Mouse (Mus musculus) ovary, adult 18-20 months (tissue): ENCODE measurements around the gene Mindy3.

ENCODE experiments used
- DNase-seq: peaks from one replicate; pipeline ENCODE4 v3.0.0; 2022; ENCODE audit warnings: low spot score, mixed read lengths

Gene Mindy3

DNA sequence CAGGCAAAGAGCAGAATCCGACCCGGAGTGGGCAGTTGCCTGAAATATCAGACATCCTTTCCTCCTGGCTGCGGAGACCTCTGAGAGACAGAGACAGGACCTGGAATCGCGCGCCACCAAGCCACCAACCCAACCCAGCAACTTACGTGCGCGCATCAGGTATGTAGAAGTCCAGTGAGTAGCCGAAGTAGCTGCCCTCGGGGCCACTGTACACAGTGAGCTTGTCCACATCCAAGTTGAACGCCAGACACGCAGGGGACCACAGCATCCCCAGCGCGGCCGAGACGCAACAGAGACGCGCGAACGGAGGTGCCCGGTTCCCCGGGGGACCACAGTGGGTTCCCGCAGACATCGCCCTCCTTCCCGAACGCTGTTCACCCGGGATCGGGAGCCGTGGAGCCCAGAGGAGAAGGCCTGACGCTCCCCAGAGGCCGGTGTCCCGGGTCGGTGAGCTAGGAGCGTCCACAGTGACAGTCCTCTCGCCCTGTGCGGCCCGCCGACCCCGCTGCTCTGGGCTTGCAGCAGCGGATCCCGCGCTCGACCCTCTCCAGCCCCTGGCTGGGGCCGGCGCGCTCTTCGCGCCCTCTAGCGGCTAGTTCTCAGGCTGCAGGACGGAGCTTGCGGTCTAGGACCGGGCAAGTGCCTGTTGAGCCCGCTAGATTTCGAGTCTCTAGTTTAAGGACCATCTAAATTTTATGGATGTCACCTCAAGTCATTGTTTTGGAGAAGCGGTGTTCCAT lies 117.7 kb downstream of the Mindy3 start, which contains the start of gene Itga8:
Itga8 (minus strand) TSS at position 492 of the 740 bp plus-strand sequence.
- peak; percentile 34 for DNase-seq

DNA sequence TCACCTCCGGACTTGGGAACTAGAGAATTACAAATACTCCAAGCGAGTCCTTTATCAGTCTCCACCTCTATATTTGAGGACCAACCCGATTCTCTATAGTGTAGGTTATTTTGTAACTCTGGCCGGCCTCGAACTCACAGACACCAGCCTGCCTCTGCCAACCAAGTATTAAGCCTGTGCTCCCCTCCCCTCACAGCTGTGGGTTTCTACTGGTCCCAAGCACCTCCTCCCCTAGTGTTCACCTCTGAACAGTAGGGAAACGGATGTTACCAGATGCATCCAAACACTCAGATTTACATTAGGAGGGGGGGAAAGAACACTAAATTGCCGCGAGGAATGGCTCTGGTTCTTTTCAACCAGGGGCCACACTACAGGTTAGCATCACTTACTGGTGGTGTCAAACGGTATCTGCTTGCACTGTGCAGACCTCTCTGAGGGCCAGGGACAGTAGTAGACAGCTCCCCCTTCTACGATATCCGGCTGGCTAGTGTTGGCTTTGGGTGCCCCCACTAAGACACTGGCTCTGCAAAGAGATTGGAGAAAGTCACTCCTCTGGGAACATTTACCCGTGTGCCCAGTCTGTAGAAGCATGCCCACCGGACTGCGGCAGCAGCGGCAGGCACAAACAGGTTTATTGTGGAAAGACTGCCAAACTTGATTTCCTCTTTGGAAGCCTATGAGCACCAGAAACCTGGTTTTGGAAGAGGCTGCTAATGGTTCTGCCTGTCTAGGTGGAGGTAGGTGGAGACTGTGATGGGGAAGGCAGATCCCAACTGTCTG lies 118.6 kb downstream of the Mindy3 start:
- no peak for DNase-seq

DNA sequence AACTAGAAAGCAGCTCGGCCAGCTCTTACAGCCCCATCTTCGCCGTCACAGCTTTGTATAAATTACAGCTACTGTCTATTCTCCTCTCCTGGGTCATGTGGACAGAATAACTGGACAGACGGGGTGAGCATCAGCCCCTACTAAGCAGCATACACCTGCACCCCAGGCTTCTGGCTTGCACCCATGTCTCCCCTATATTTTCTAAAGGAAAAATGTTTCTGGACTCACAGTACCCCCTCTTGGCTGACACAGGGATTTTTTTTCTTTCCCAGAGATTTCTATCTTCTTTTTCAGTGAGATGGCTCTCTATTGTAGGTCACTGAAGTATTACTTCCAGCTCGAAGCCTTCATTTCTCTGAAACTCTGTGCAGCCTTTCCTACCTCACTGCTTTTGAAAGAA lies 122.0 kb downstream of the Mindy3 start:
- DNase-seq, result no peak
